Mouse (Mus musculus) stomach, embryonic 14.5 days (tissue): ENCODE data around the gene Olfr206. TPM values are rescaled to one million over a fixed set of nuclear protein-coding genes. Genes with fewer than 3 reads are reported as not detected.
"Not testable (repeated sequence)": the region's sequence is repeated elsewhere in the genome, so short reads cannot be mapped to it uniquely, and the experiment has no call there.

Experiments used
- ATAC-seq: fragments of 200-750 bp; cut with Nextera tagmentation; 2 replicates; pipeline ENCODE4 v1.8.0; 2017; ENCODE audit warnings: low read depth, moderate TSS enrichment; ENCODE audit not compliant: insufficient number of reproducible peaks, insufficient read depth, low FRiP score
- H3K27ac ChIP-seq: fragments of 300-500 bp; sonication (generic); 2 replicates; pipeline ENCODE4 v1.5.1; 2014; ENCODE audit warnings: mild to moderate bottlenecking, low read length, moderate library complexity, mixed read lengths
- H3K27me3 ChIP-seq: fragments of 300-500 bp; sonication (generic); 2 replicates; pipeline ENCODE4 v1.6.1; 2014; ENCODE audit warnings: low read length, control low read depth, mixed read lengths; ENCODE audit not compliant: control insufficient read depth, insufficient read depth
- H3K36me3 ChIP-seq: fragments of 300-500 bp; sonication (generic); 2 replicates; pipeline ENCODE4 v1.6.1; 2014; ENCODE audit warnings: mild to moderate bottlenecking, control low read depth, low read length, moderate library complexity, mixed read lengths; ENCODE audit not compliant: control insufficient read depth, insufficient read depth
- H3K4me1 ChIP-seq: fragments of 300-500 bp; sonication (generic); 2 replicates; pipeline ENCODE4 v1.6.1; 2014; ENCODE audit warnings: low read length, control low read depth, mixed read lengths; ENCODE audit not compliant: control insufficient read depth, insufficient read depth
- H3K4me2 ChIP-seq: fragments of 300-500 bp; sonication (generic); replicated peaks from 2 replicates; pipeline ENCODE4 v1.6.1; 2014; ENCODE audit warnings: low read depth, low read length, control low read depth
- H3K4me3 ChIP-seq: fragments of 300-500 bp; sonication (generic); 2 replicates; pipeline ENCODE4 v1.5.1; 2014; ENCODE audit warnings: low read depth, low read length, control low read depth
- H3K9ac ChIP-seq: fragments of 300-500 bp; sonication (generic); replicated peaks from 2 replicates; pipeline ENCODE4 v1.6.1; 2014; ENCODE audit warnings: low read depth, mild to moderate bottlenecking, control low read depth, low read length, moderate library complexity, mixed read lengths
- H3K9me3 ChIP-seq: fragments of 300-500 bp; sonication (generic); 2 replicates; pipeline ENCODE4 v1.6.1; 2016; ENCODE audit warnings: low read depth, low read length, control low read depth; ENCODE audit not compliant: control insufficient read depth
- WGBS: fragments of 180-500 bp; shearing (Covaris S2); extraction: QIAGEN DNeasy Blood & Tissue Kit; methylation state at CpG from one replicate; pipeline ENCODE4 v1.1.7; 2014; 5-methylcytosine and 5-hydroxymethylcytosine counted together
- polyA plus RNA-seq: library from polyadenylated mRNA; unstranded; fragments of >200 nt; fragmentation: Nextera tagmentation; extraction: Ambion mirVana; gene quantifications from 2 replicates; pipeline ENCODE4 v1.2.1, GENCODE M21; 2014

Gene Olfr206
- polyA plus RNA-seq: not detected in 2 replicates

DNA sequence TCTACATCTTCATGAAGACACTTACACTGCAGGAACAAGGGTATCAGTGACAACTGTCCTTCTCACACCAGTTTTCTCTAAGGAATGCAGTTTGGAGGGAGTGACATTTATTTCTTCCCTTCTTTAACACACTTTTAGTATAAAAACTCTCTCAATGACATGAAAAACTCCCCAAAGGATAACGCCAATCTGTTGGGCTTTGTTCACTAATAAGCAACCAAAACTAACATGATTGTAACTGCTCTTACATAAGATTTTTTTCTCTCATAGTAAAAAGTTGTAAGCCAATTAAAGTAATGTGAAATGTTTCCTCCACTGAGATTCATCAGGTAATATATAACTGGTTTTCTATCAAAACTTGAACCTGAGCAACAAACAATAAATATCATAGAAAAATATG is at the start of gene Olfr206:
TSS of gene Olfr206 (minus strand) at position 101 of the 400 bp plus-strand sequence.
- ATAC-seq: no peak
- H3K4me2 ChIP-seq: no peak within 1 kb of the TSS
- H3K36me3 ChIP-seq: no peaks in the 10 kb centered on the region
- no peaks in the 10 kb centered on the region for H3K4me1 ChIP-seq
- 82% methylated on average over 1 of the region's 1 CpGs for WGBS
- no peaks in the 10 kb centered on the region for H3K27me3 ChIP-seq
- no peaks in the 10 kb centered on the region for H3K9me3 ChIP-seq
- H3K27ac ChIP-seq: no peak within 1 kb of the TSS
- no peak within 1 kb of the TSS for H3K4me3 ChIP-seq
- no peak within 1 kb of the TSS for H3K9ac ChIP-seq

DNA sequence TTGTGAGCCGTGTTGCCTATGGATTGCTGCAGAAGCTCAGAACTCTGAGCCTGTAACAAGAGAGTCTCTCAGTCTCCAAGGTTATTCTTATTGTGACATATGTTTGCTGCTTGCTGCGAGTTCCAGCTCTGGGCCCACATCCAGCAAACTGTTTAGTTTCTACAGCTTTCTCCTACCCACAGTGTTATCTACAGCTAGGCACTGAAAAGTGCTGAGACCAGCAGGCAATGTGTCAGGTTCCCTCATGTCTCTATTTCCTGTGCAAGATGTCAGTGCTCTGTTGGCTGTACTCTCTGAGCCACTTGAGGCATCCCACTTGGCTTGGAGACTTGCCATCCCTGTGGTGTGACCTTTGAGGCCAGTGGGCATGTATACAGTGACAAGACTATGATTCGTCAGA is 44.3 kb upstream of the Olfr206 start:
- Histone ChIP-seq H3K27ac (no peak overlapping the region), H3K4me2 (no peak overlapping the region), H3K27me3 (no peaks in the 10 kb centered on the region), H3K4me3 (no peak overlapping the region), H3K9me3 (no peaks in the 10 kb centered on the region), H3K36me3 (no peaks in the 10 kb centered on the region), H3K4me1 (no peaks in the 10 kb centered on the region), H3K9ac (no peak overlapping the region)
- no peak for ATAC-seq
- WGBS: 62% methylated on average over 3 of the region's 3 CpGs

DNA sequence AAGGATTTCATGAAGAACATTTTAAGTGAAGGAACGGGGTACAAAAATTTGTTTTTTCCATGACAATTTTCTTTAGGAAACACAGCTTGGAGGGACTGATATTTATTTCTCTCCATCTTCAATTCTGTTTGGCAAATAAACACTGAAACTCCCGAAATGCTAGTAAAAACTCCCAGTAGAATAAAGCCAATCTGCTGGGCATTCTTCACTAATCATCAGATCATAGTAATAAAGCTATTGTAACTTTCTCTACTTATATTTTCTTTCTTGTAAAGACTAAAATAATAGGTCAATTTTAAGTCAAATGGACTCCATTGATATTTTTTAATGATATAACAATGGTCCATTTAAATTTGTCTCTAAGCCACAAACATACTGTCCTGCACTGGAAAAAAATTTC is 14.8 kb upstream of the Olfr206 start, which contains the start of gene Olfr209:
TSS of gene Olfr209 (minus strand) at position 101 of the 400 bp plus-strand sequence.
- Histone ChIP-seq H3K4me3 (no peak within 1 kb of the TSS), H3K27me3 (no peaks in the 10 kb centered on the region), H3K9ac (no peak within 1 kb of the TSS), H3K4me1 (no peaks in the 10 kb centered on the region), H3K4me2 (no peak within 1 kb of the TSS), H3K27ac (no peak within 1 kb of the TSS), H3K36me3 (no peaks in the 10 kb centered on the region), H3K9me3 (no peaks in the 10 kb centered on the region)
- 79% methylated on average over 2 of the region's 2 CpGs for WGBS
- no peak for ATAC-seq

DNA sequence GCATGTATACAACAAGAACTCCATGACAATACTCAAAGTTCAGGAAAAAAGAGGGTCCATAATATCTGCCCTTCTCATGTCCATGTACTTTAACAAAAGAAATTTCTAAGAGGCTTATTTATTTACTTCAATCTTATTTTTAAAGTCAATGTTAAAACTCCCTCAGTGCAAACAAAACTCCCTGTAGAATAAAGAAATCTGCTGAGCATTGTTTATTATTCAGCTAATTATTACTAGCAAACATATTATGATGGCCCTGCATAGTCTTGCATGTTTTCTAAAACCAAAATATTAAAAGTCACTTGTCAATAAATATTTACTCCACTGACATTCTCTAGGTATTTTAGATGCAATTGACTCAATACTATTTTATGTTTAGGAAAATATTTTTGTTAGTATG is 18.0 kb downstream of the Olfr206 start, which contains the start of gene Olfr205:
TSS of gene Olfr205 (minus strand) at position 101 of the 400 bp plus-strand sequence.
- Histone ChIP-seq H3K4me2 (no peak within 1 kb of the TSS), H3K4me3 (no peak within 1 kb of the TSS), H3K27ac (no peak within 1 kb of the TSS), H3K4me1 (no peaks in the 10 kb centered on the region), H3K36me3 (no peaks in the 10 kb centered on the region), H3K27me3 (no peaks in the 10 kb centered on the region), H3K9me3 (no peaks in the 10 kb centered on the region), H3K9ac (no peak within 1 kb of the TSS)
- ATAC-seq: no peak

DNA sequence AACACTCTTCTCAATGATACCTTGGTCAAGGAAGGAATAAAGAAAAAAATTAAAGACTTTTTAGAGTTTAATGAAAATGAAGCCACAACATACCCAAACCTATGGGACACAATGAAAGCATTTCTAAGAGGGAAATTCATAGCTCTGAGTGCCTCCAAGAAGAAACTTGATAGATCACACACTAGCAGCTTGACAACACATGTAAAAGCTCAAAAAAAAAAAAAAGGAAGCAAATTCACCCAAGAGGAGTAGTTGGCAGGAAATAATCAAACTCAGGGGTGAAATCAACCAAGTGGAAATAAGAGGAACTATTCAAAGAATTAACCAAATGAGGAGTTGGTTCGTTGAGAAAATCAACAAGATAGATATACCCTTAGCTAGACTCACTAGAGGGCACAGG is 25.8 kb downstream of the Olfr206 start:
- not testable (repeated sequence) for H3K4me2 ChIP-seq, H3K4me3 ChIP-seq, H3K27me3 ChIP-seq, H3K9me3 ChIP-seq, H3K9ac ChIP-seq, H3K27ac ChIP-seq, H3K4me1 ChIP-seq, ATAC-seq, H3K36me3 ChIP-seq
- WGBS: 67% methylated on average over 1 of the region's 1 CpGs

DNA sequence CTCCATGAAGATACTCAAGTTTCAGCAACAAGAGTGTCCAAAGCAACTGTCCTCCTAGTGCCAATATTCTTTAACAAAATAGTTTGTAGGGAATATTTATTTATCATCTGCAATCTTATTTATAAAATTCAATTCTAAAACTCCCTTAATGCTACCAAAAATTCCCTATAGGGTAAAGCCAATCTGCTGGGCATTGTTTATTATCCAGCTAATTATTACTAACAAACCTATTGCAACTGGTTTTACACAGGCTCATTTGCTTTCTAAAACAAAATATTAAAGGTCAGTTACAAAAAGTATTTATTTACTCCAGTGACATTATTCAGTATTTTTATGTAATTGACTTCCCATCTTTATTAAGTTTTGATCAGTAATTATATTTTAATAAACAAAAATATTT is 30.9 kb downstream of the Olfr206 start, which contains the start of gene Olfr204:
TSS of gene Olfr204 (minus strand) at position 101 of the 400 bp plus-strand sequence.
- Histone ChIP-seq H3K36me3 (no peaks in the 10 kb centered on the region), H3K27me3 (no peaks in the 10 kb centered on the region)

DNA sequence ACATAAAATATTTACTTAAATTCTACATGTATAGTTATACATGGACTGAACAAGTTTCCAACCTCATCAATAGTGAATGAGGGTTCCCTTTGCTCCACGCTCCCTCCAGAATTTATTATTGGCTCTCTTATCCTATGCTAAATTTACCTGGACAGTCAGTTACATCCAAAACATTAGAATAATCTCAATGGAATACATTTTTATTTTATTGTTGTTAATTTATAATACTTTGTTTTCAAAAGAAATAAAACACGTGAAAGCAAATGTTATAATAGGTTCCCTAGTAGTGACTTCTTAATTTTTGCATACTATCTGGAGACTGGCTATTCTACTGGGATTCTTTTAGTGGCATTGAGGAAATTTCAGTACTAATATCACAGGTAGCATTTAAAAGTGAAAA is 50.5 kb downstream of the Olfr206 start, which contains the start of gene Olfr203:
TSS of gene Olfr203 (plus strand) at position 301 of the 400 bp plus-strand sequence.
- 82% methylated on average over 2 of the region's 2 CpGs for WGBS
- ATAC-seq: no peak
- Histone ChIP-seq H3K36me3 (no peaks in the 10 kb centered on the region), H3K4me2 (no peak within 1 kb of the TSS), H3K4me3 (no peak within 1 kb of the TSS), H3K27ac (no peak within 1 kb of the TSS), H3K27me3 (no peaks in the 10 kb centered on the region), H3K9ac (no peak within 1 kb of the TSS), H3K4me1 (no peaks in the 10 kb centered on the region), H3K9me3 (no peaks in the 10 kb centered on the region)

More for the DNA sequence above, 30.9 kb downstream of the Olfr206 start, which contains the start of gene Olfr204:
- H3K9me3 ChIP-seq: no peaks in the 10 kb centered on the region
- no peak for ATAC-seq
- no peak within 1 kb of the TSS for H3K27ac ChIP-seq
- no peak within 1 kb of the TSS for H3K4me2 ChIP-seq
- H3K4me3 ChIP-seq: no peak within 1 kb of the TSS
- H3K4me1 ChIP-seq: no peaks in the 10 kb centered on the region
- no peak within 1 kb of the TSS for H3K9ac ChIP-seq

Other genes with a start within 250 kb of the Olfr206 start
- gene Olfr193, start 237.4 kb downstream of the Olfr206 start, polyA plus RNA-seq: not detected in 2 replicates
- gene Olfr194, start 228.2 kb downstream of the Olfr206 start, polyA plus RNA-seq: not detected in 2 replicates
- not detected in 2 replicates for gene Olfr195, start 202.2 kb downstream of the Olfr206 start, polyA plus RNA-seq
- not detected in 2 replicates for gene Olfr196, start 178.8 kb downstream of the Olfr206 start, polyA plus RNA-seq
- gene Olfr198, start 145.7 kb downstream of the Olfr206 start, polyA plus RNA-seq: not detected in 2 replicates
- gene Olfr199, start 129.5 kb downstream of the Olfr206 start, polyA plus RNA-seq: not detected in 2 replicates
- not detected in 2 replicates for gene Olfr201, start 76.6 kb downstream of the Olfr206 start, polyA plus RNA-seq
- not detected in 2 replicates for gene Olfr202, start 62.5 kb downstream of the Olfr206 start, polyA plus RNA-seq
- not detected in 2 replicates for gene Olfr203, start 50.4 kb downstream of the Olfr206 start, polyA plus RNA-seq
- gene Olfr204, start 31.0 kb downstream of the Olfr206 start, polyA plus RNA-seq: not detected in 2 replicates
- not detected in 2 replicates for gene Olfr205, start 18.1 kb downstream of the Olfr206 start, polyA plus RNA-seq
- gene Olfr209, start 14.7 kb upstream of the Olfr206 start, polyA plus RNA-seq: not detected in 2 replicates
- gene Gabrr3, start 58.1 kb upstream of the Olfr206 start, polyA plus RNA-seq: not detected in 2 replicates
- 38.3 and 38.7 TPM in 2 replicates for gene Riox2, start 122.5 kb upstream of the Olfr206 start, polyA plus RNA-seq